Mouse (Mus musculus) liver, adult 2 months (tissue): ENCODE measurements at regions not wholly inside any gene's neighbourhood (a gene's known extent, or its start where the extent isn't known, plus 50 kb on each side); places are given as distances from the start of the nearest gene placed in this dataset.
A peak's percentile ranks its signal among the peaks of the same experiment; 100 is the strongest.

ENCODE experiments used
- DNase-seq: peaks from one replicate; pipeline ENCODE4 v3.0.0-alpha.2; 2011; ENCODE audit warnings: low read depth, low spot score; ENCODE audit errors: extremely low read depth
- H3K27ac ChIP-seq: fragments of 200-500 bp; replicated peaks from 2 replicates; pipeline ENCODE4 v1.5.1; 2012; ENCODE audit warnings: low read depth, mild to moderate bottlenecking, control low read depth, inconsistent platforms, low read length; ENCODE audit not compliant: insufficient read depth
- H3K27me3 ChIP-seq: fragments of 200-500 bp; 2 replicates; pipeline ENCODE4 v1.6.1; 2012; ENCODE audit warnings: mild to moderate bottlenecking, moderate library complexity, low read length, inconsistent platforms; ENCODE audit not compliant: control insufficient read depth, insufficient read depth
- H3K36me3 ChIP-seq: fragments of 200-500 bp; 2 replicates; pipeline ENCODE4 v1.6.1; 2012; ENCODE audit warnings: low read length, inconsistent platforms; ENCODE audit not compliant: control insufficient read depth, insufficient read depth
- H3K4me1 ChIP-seq: fragments of 200-500 bp; 2 replicates; pipeline ENCODE4 v1.6.1; 2011; ENCODE audit warnings: low read length; ENCODE audit not compliant: control insufficient read depth, insufficient read depth
- H3K4me3 ChIP-seq: fragments of 200-500 bp; 2 replicates; pipeline ENCODE4 v1.5.1; 2011; ENCODE audit warnings: low read depth, mild to moderate bottlenecking, control low read depth, low read length, moderate library complexity; ENCODE audit not compliant: insufficient read depth
- H3K79me2 ChIP-seq: fragments of 200-500 bp; 2 replicates; pipeline ENCODE4 v1.6.1; 2012; ENCODE audit warnings: inconsistent platforms, mild to moderate bottlenecking, low read length, moderate library complexity; ENCODE audit not compliant: control insufficient read depth, insufficient read depth
- H3K9ac ChIP-seq: fragments of 200-500 bp; 2 replicates; pipeline ENCODE4 v1.6.1; 2012; ENCODE audit warnings: low read depth, mild to moderate bottlenecking, control low read depth, inconsistent platforms, low read length
- CTCF ChIP-seq: fragments of 200-500 bp; IDR thresholded peaks from 2 replicates; pipeline ENCODE4 v1.5.1; 2011; ENCODE audit warnings: low read depth, low read length, control low read depth
- POLR2A ChIP-seq: fragments of 200-500 bp; IDR thresholded peaks from 2 replicates; pipeline ENCODE4 v1.6.1; 2011; ENCODE audit warnings: low read length, control low read depth; ENCODE audit not compliant: insufficient read depth; ENCODE audit errors: extremely low read depth
- WGBS: fragments of 180-500 bp; shearing (Covaris S2); methylation state at CpG from one replicate; pipeline ENCODE4 v1.1.7; 2018; 5-methylcytosine and 5-hydroxymethylcytosine counted together

GRCm38 (mm10) chr9:85120061-85120460, 192.5 kb upstream of the Gm11114 start:
- H3K27ac ChIP-seq = no peak overlapping the region
- H3K79me2 ChIP-seq = no peaks in the 10 kb centered on the region
- DNase-seq = no peak
- H3K36me3 ChIP-seq = no peaks in the 10 kb centered on the region
- H3K27me3 ChIP-seq = no peaks in the 10 kb centered on the region
- no peak for TF ChIP-seq CTCF
- TF ChIP-seq POLR2A = no peak
- no peak overlapping the region for H3K4me3 ChIP-seq
- 74% methylated on average over 1 of the region's 1 CpGs for WGBS
- H3K4me1 ChIP-seq = 0 out of 2 replicates have a peak, but pooled peaks cover 2% of the 10 kb centered on the region
- no peak overlapping the region for H3K9ac ChIP-seq

- Histone ChIP-seq H3K4me1 (0 out of 2 replicates have a peak, but pooled peaks cover 2% of the 10 kb centered on the region), H3K9ac (no peak overlapping the region), H3K79me2 (no peaks in the 10 kb centered on the region), H3K36me3 (no peaks in the 10 kb centered on the region), H3K4me3 (no peak overlapping the region), H3K27ac (no peak overlapping the region), H3K27me3 (no peaks in the 10 kb centered on the region)
- DNase-seq = peak; percentile 69
- TF ChIP-seq POLR2A = no peak
- no peak for TF ChIP-seq CTCF
Measured at GRCm38 (mm10) chr9:85121059-85121458, 191.5 kb upstream of the Gm11114 start.

GRCm38 (mm10) chr9:85123706-85124105, 188.9 kb upstream of the Gm11114 start:
- H3K27me3 ChIP-seq = no peaks in the 10 kb centered on the region
- H3K79me2 ChIP-seq = no peaks in the 10 kb centered on the region
- no peak overlapping the region for H3K9ac ChIP-seq
- TF ChIP-seq POLR2A (no peak), CTCF (no peak)
- H3K4me1 ChIP-seq = 0 out of 2 replicates have a peak, but pooled peaks cover 2% of the 10 kb centered on the region
- no peak overlapping the region for H3K27ac ChIP-seq
- H3K36me3 ChIP-seq = no peaks in the 10 kb centered on the region
- H3K4me3 ChIP-seq = no peak overlapping the region
- 94% methylated on average over 3 of the region's 3 CpGs for WGBS
- no peak for DNase-seq

- no peak overlapping the region for H3K4me3 ChIP-seq
- peak; percentile 23 for DNase-seq
- 0 out of 2 replicates have a peak, but pooled peaks cover 2% of the 10 kb centered on the region for H3K4me1 ChIP-seq
- TF ChIP-seq POLR2A = no peak
- no peak for TF ChIP-seq CTCF
- no peak overlapping the region for H3K9ac ChIP-seq
- H3K79me2 ChIP-seq = no peaks in the 10 kb centered on the region
- 56% methylated on average over 4 of the region's 4 CpGs for WGBS
- no peaks in the 10 kb centered on the region for H3K36me3 ChIP-seq
- no peak overlapping the region for H3K27ac ChIP-seq
- no peaks in the 10 kb centered on the region for H3K27me3 ChIP-seq
Measured at GRCm38 (mm10) chr9:85125775-85126174, 186.8 kb upstream of the Gm11114 start.

GRCm38 (mm10) chr9:85126541-85126940, 186.0 kb upstream of the Gm11114 start:
- no peaks in the 10 kb centered on the region for H3K27me3 ChIP-seq
- no peak overlapping the region for H3K4me3 ChIP-seq
- TF ChIP-seq POLR2A (no peak), CTCF (no peak)
- no peaks in the 10 kb centered on the region for H3K36me3 ChIP-seq
- no peak for DNase-seq
- H3K4me1 ChIP-seq = no peaks in the 10 kb centered on the region
- no peak overlapping the region for H3K27ac ChIP-seq
- WGBS = 85% methylated on average over 6 of the region's 6 CpGs
- no peaks in the 10 kb centered on the region for H3K79me2 ChIP-seq
- H3K9ac ChIP-seq = no peak overlapping the region

- no peaks in the 10 kb centered on the region for H3K4me1 ChIP-seq
- H3K27ac ChIP-seq = no peak overlapping the region
- H3K4me3 ChIP-seq = no peak overlapping the region
- no peaks in the 10 kb centered on the region for H3K27me3 ChIP-seq
- TF ChIP-seq CTCF (no peak), POLR2A (no peak)
- H3K36me3 ChIP-seq = no peaks in the 10 kb centered on the region
- no peaks in the 10 kb centered on the region for H3K79me2 ChIP-seq
- DNase-seq = peak; percentile 35
- 85% methylated on average over 4 of the region's 4 CpGs for WGBS
- H3K9ac ChIP-seq = no peak overlapping the region
Measured at GRCm38 (mm10) chr9:85127107-85127506, 185.5 kb upstream of the Gm11114 start.
